Mouse (Mus musculus) liver, embryonic 14.5 days (tissue): Measurements from ENCODE around the gene AA986860. TPM values are rescaled to one million over a fixed set of nuclear protein-coding genes. Genes with fewer than 3 reads are reported as not detected.

Experiments used
- ATAC-seq: fragments of 200-750 bp; cut with Nextera tagmentation; 2 replicates; pipeline ENCODE4 v1.8.0; 2017; ENCODE audit warnings: moderate number of reproducible peaks, mild to moderate bottlenecking, moderate library complexity; ENCODE audit not compliant: insufficient read depth
- DNase-seq, 3 experiments: peaks; one replicate each; pipeline ENCODE4 v3.0.0-alpha.2; 2012 to 2013; ENCODE audit warnings: low read depth in 3 of 3, low spot score in 3 of 3
- H3K27ac ChIP-seq: fragments of 300-500 bp; sonication (generic); 2 replicates; pipeline ENCODE4 v1.5.1; 2014; ENCODE audit warnings: moderate library complexity, mild to moderate bottlenecking, control low read depth, inconsistent platforms
- H3K27me3 ChIP-seq: fragments of 300-500 bp; sonication (generic); 2 replicates; pipeline ENCODE4 v1.6.1; 2014; ENCODE audit warnings: mild to moderate bottlenecking, low read length, moderate library complexity; ENCODE audit not compliant: control insufficient read depth, insufficient read depth
- H3K36me3 ChIP-seq: fragments of 300-500 bp; sonication (generic); replicated peaks from 2 replicates; pipeline ENCODE4 v1.6.1; 2014; ENCODE audit warnings: low read depth; ENCODE audit not compliant: control insufficient read depth, insufficient read depth
- H3K4me1 ChIP-seq, 2 experiments: fragments of 200-500 bp in 1 of 2; fragments of 300-500 bp in 1 of 2; sonication (generic) in 1 of 2; replicated peaks; 2 replicates each; pipeline ENCODE4 v1.6.1; 2012 to 2014; ENCODE audit warnings: antibody characterized with exemption in 1 of 2, inconsistent platforms in 1 of 2, low read length in 1 of 2; ENCODE audit not compliant: control insufficient read depth in 2 of 2, insufficient read depth in 2 of 2
- H3K4me2 ChIP-seq: fragments of 300-500 bp; sonication (generic); 2 replicates; pipeline ENCODE4 v1.6.1; 2014; ENCODE audit warnings: low read depth, mild to moderate bottlenecking, control low read depth, moderate library complexity
- H3K4me3 ChIP-seq, 2 experiments: fragments of 200-500 bp in 1 of 2; fragments of 300-500 bp in 1 of 2; sonication (generic) in 1 of 2; 2 replicates each; pipeline ENCODE4 v1.5.1; 2012 to 2014; ENCODE audit warnings: low read depth in 2 of 2, low read length in 2 of 2, mild to moderate bottlenecking in 2 of 2, control low read depth in 1 of 2, inconsistent platforms in 1 of 2, moderate library complexity in 1 of 2; ENCODE audit not compliant: insufficient read depth in 1 of 2
- H3K9ac ChIP-seq: fragments of 300-500 bp; sonication (generic); replicated peaks from 2 replicates; pipeline ENCODE4 v1.6.1; 2014; ENCODE audit warnings: mild to moderate bottlenecking, control low read depth, moderate library complexity
- H3K9me3 ChIP-seq: fragments of 300-500 bp; sonication (generic); 2 replicates; pipeline ENCODE4 v1.6.1; 2016; ENCODE audit warnings: low read length, mixed read lengths; ENCODE audit not compliant: control insufficient read depth
- CTCF ChIP-seq: IDR thresholded peaks from 2 replicates; pipeline ENCODE4 v1.5.1; 2016; ENCODE audit warnings: antibody characterized with exemption, low read depth, control low read depth
- EP300 ChIP-seq: IDR thresholded peaks from 2 replicates; pipeline ENCODE4 v1.6.1; 2016; ENCODE audit warnings: antibody characterized with exemption, low read depth
- WGBS: fragments of 180-500 bp; shearing (Covaris S2); extraction: QIAGEN DNeasy Blood & Tissue Kit; methylation state at CpG from one replicate; pipeline ENCODE4 v1.1.7; 2014; ENCODE audit not compliant: insufficient replicate concordance; 5-methylcytosine and 5-hydroxymethylcytosine counted together
- polyA plus RNA-seq, 2 experiments: library from polyadenylated mRNA; depleted of rRNA in 1 of 2; stranded (reverse) in 1 of 2; unstranded in 1 of 2; fragments of >200 nt; fragmentation: Nextera tagmentation in 1 of 2; extraction: Ambion mirVana in 1 of 2; gene quantifications; 2 replicates each; pipeline versions ENCODE4 v1.2.1 to v1.2.3; 2012 to 2014

Gene AA986860
- polyA plus RNA-seq, 2 experiments: 3.7 to 5.3 TPM

- Histone ChIP-seq H3K4me2 (no peak overlapping the region), H3K9me3 (no peaks in the 10 kb centered on the region), H3K27ac (no peak overlapping the region), H3K4me1 (no peaks in the 10 kb centered on the region), H3K4me3 (no peak overlapping the region), H3K36me3 (no peaks in the 10 kb centered on the region), H3K9ac (no peak overlapping the region), H3K27me3 (no peaks in the 10 kb centered on the region)
- DNase-seq (peak; percentile 14 to 17 (median 17)), ATAC-seq (peak; percentile 39; the same call in 1 of the 2 replicates)
- TF ChIP-seq CTCF (peak; percentile 74), EP300 (no peak)
- WGBS: 25% methylated on average over 4 of the region's 4 CpGs
Measured at GRCm38 (mm10) chr1:130784054-130784453, 52.3 kb downstream of the AA986860 start.

GRCm38 (mm10) chr1:130787001-130787400 lies 55.2 kb downstream of the AA986860 start:
- H3K4me1 ChIP-seq: no peaks in the 10 kb centered on the region

GRCm38 (mm10) chr1:130789512-130790451 lies 58.0 kb downstream of the AA986860 start:
- DNase-seq: no peak
- ATAC-seq: no peak
- Histone ChIP-seq H3K9ac (no peak overlapping the region), H3K36me3 (no peaks in the 10 kb centered on the region), H3K27me3 (no peaks in the 10 kb centered on the region), H3K4me1 (no peaks in the 10 kb centered on the region), H3K4me3 (no peak overlapping the region), H3K4me2 (no peak overlapping the region), H3K27ac (no peak overlapping the region), H3K9me3 (no peaks in the 10 kb centered on the region)
- no peak for TF ChIP-seq CTCF
- TF ChIP-seq EP300: no peak
- 37% methylated on average over 3 of the region's 3 CpGs for WGBS

More at GRCm38 (mm10) chr1:130787001-130787400, 55.2 kb downstream of the AA986860 start:
- no peaks in the 10 kb centered on the region for H3K27me3 ChIP-seq
- TF ChIP-seq EP300 (no peak), CTCF (peak; percentile 63)
- 31% methylated on average over 4 of the region's 4 CpGs for WGBS
- H3K9me3 ChIP-seq: no peaks in the 10 kb centered on the region
- no peak for DNase-seq
- no peak overlapping the region for H3K9ac ChIP-seq
- no peak for ATAC-seq
- H3K27ac ChIP-seq: no peak overlapping the region
- no peak overlapping the region for H3K4me2 ChIP-seq
- H3K4me3 ChIP-seq: no peak overlapping the region
- H3K36me3 ChIP-seq: no peaks in the 10 kb centered on the region

Other genes with a start within 250 kb of the AA986860 start
- not detected in 2 replicates for gene Zp3r, start 102.4 kb upstream of the AA986860 start, polyA plus RNA-seq (2012; rRNA removed)
- not detected in 2 replicates for gene Zp3r, start 102.4 kb upstream of the AA986860 start, polyA plus RNA-seq (2014; fragmentation: Nextera tagmentation; extraction: Ambion mirVana)
- gene C4bp, start 70.3 kb upstream of the AA986860 start, polyA plus RNA-seq (2012; rRNA removed): 0.64 and 0.98 TPM in 2 replicates
- 2.2 and 2.7 TPM in 2 replicates for gene C4bp, start 70.3 kb upstream of the AA986860 start, polyA plus RNA-seq (2014; fragmentation: Nextera tagmentation; extraction: Ambion mirVana)
- not detected in 2 replicates for gene Gm29427, start 16.2 kb upstream of the AA986860 start, polyA plus RNA-seq (2012; rRNA removed)
- gene Gm29427, start 16.2 kb upstream of the AA986860 start, polyA plus RNA-seq (2014; fragmentation: Nextera tagmentation; extraction: Ambion mirVana): not detected in 2 replicates
- gene Yod1, start 14.6 kb upstream of the AA986860 start, polyA plus RNA-seq (2012; rRNA removed): 4.3 and 5.8 TPM in 2 replicates
- gene Yod1, start 14.6 kb upstream of the AA986860 start, polyA plus RNA-seq (2014; fragmentation: Nextera tagmentation; extraction: Ambion mirVana): 19.0 and 22.8 TPM in 2 replicates
- 6.4 and 7.2 TPM in 2 replicates for gene Pfkfb2, start 2.7 kb upstream of the AA986860 start, polyA plus RNA-seq (2012; rRNA removed)
- gene Pfkfb2, start 2.7 kb upstream of the AA986860 start, polyA plus RNA-seq (2014; fragmentation: Nextera tagmentation; extraction: Ambion mirVana): 1.7 and 3.6 TPM in 2 replicates
- gene Fcamr, start 68.9 kb downstream of the AA986860 start, polyA plus RNA-seq (2012; rRNA removed): not detected in 2 replicates
- gene Fcamr, start 68.9 kb downstream of the AA986860 start, polyA plus RNA-seq (2014; fragmentation: Nextera tagmentation; extraction: Ambion mirVana): not detected in 2 replicates
- 0.13 and 0.21 TPM in 2 replicates for gene Pigr, start 94.7 kb downstream of the AA986860 start, polyA plus RNA-seq (2012; rRNA removed)
- gene Pigr, start 94.7 kb downstream of the AA986860 start, polyA plus RNA-seq (2014; fragmentation: Nextera tagmentation; extraction: Ambion mirVana): 0.14 and 0.19 TPM in 2 replicates
- gene Fcmr, start 133.7 kb downstream of the AA986860 start, polyA plus RNA-seq (2012; rRNA removed): 0.16 TPM in 1 of 2 replicates, not detected in the other
- gene Fcmr, start 133.7 kb downstream of the AA986860 start, polyA plus RNA-seq (2014; fragmentation: Nextera tagmentation; extraction: Ambion mirVana): not detected in 2 replicates
- gene Il24, start 155.5 kb downstream of the AA986860 start, polyA plus RNA-seq (2012; rRNA removed): not detected in 2 replicates
- not detected in 2 replicates for gene Il24, start 155.5 kb downstream of the AA986860 start, polyA plus RNA-seq (2014; fragmentation: Nextera tagmentation; extraction: Ambion mirVana)
- not detected in 2 replicates for gene Il20, start 179.5 kb downstream of the AA986860 start, polyA plus RNA-seq (2012; rRNA removed)
- gene Il20, start 179.5 kb downstream of the AA986860 start, polyA plus RNA-seq (2014; fragmentation: Nextera tagmentation; extraction: Ambion mirVana): not detected in 2 replicates
- not detected in 2 replicates for gene Il19, start 208.1 kb downstream of the AA986860 start, polyA plus RNA-seq (2012; rRNA removed)
- gene Il19, start 208.1 kb downstream of the AA986860 start, polyA plus RNA-seq (2014; fragmentation: Nextera tagmentation; extraction: Ambion mirVana): not detected in 2 replicates